ENCODE assay signal across 13 mouse cellular contexts in the genomic region with DNA sequence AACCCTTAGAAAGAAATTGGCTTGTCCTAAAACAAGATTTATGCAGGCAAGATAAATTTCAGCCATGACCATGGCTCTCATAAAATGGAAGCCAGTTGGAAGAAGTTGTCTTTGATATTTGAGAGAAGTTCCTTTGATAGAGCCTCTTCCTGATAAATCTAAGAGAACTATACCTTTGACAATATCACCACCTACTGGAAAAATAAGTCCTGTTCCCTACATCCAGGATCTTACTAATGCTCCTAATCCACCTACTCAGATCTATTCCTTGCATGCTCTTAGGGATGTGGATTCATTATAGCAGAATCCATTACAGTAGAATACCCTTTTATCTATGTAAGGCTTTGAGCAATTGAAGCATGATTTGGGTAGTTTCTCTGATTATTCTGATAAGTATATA.
DNase-seq lines count a peak whose midpoint lies in the region; ATAC-seq and TF ChIP-seq lines count a peak whose summit lies in the region.
"Had no signal": no experiment of that assay in that cellular context is flagged by ENCODE, and none has a peak within 500 bp of the region (broad histone marks: within the 10 kb centered on the region; RNA-seq: fewer than 3 reads in every experiment).

No protein-coding gene starts in this region.

- H3K4me2 ChIP-seq in embryonic facial prominence, embryonic 14.5 days (ENCODE audit: low read depth, low read length): no peak overlapping the region
- no peak overlapping the region for H3K4me2 ChIP-seq in intestine, postnatal 0 days (replicated peaks; ENCODE audit: low read depth)
- no peak overlapping the region for H3K4me2 ChIP-seq in intestine, embryonic 16.5 days (ENCODE audit: low read depth, low read length)
- no peak overlapping the region for H3K4me2 ChIP-seq in midbrain, postnatal 0 days (ENCODE audit: low read depth, low read length, poor library complexity, severe bottlenecking)
- no peak overlapping the region for H3K4me2 ChIP-seq in midbrain, embryonic 13.5 days (replicated peaks)
- no peak overlapping the region for H3K4me2 ChIP-seq in stomach, postnatal 0 days (replicated peaks; ENCODE audit: low read depth)

- H3K9ac ChIP-seq in embryonic facial prominence, embryonic 14.5 days (ENCODE audit: low read depth, low read length): no peak overlapping the region
- H3K9ac ChIP-seq in intestine, postnatal 0 days (ENCODE audit: low read depth, low read length): no peak overlapping the region
- H3K9ac ChIP-seq in intestine, embryonic 16.5 days (ENCODE audit: low read depth, low read length): no peak overlapping the region
- H3K9ac ChIP-seq in midbrain, postnatal 0 days (replicated peaks; ENCODE audit: low read length, poor library complexity, severe bottlenecking): no peak overlapping the region
- H3K9ac ChIP-seq in midbrain, embryonic 13.5 days (replicated peaks): no peak overlapping the region
- H3K9ac ChIP-seq in stomach, postnatal 0 days (ENCODE audit: low read length): no peak overlapping the region

- no peaks in the 10 kb centered on the region for H3K9me3 ChIP-seq in embryonic facial prominence, embryonic 14.5 days (ENCODE audit: control insufficient read depth, low read length)
- no peaks in the 10 kb centered on the region for H3K9me3 ChIP-seq in embryonic facial prominence, embryonic 10.5 days
- H3K9me3 ChIP-seq in intestine, postnatal 0 days (ENCODE audit: control insufficient read depth): no peaks in the 10 kb centered on the region
- H3K9me3 ChIP-seq in intestine, embryonic 16.5 days (ENCODE audit: control insufficient read depth, low read length): no peaks in the 10 kb centered on the region
- no peaks in the 10 kb centered on the region for H3K9me3 ChIP-seq in midbrain, postnatal 0 days (ENCODE audit: low read length)
- no peaks in the 10 kb centered on the region for H3K9me3 ChIP-seq in midbrain, embryonic 13.5 days
- H3K9me3 ChIP-seq in stomach, postnatal 0 days (ENCODE audit: control insufficient read depth, low read length): no peaks in the 10 kb centered on the region

- H3K27me3 ChIP-seq in embryonic facial prominence, embryonic 14.5 days (replicated peaks; ENCODE audit: control insufficient read depth, insufficient read depth, low read length): no peaks in the 10 kb centered on the region
- no peaks in the 10 kb centered on the region for H3K27me3 ChIP-seq in embryonic facial prominence, embryonic 10.5 days (replicated peaks; ENCODE audit: low read depth, poor library complexity, severe bottlenecking)
- H3K27me3 ChIP-seq in intestine, postnatal 0 days (replicated peaks; ENCODE audit: control insufficient read depth, insufficient read depth, low read length): no peaks in the 10 kb centered on the region
- H3K27me3 ChIP-seq in intestine, embryonic 16.5 days (replicated peaks; ENCODE audit: control insufficient read depth, insufficient read depth, low read length): no peaks in the 10 kb centered on the region
- no peaks in the 10 kb centered on the region for H3K27me3 ChIP-seq in midbrain, postnatal 0 days (ENCODE audit: insufficient read depth, low read length)
- H3K27me3 ChIP-seq in midbrain, embryonic 13.5 days: no peaks in the 10 kb centered on the region
- H3K27me3 ChIP-seq in stomach, postnatal 0 days (ENCODE audit: control insufficient read depth, insufficient read depth, low read length): no peaks in the 10 kb centered on the region

- H3K27ac ChIP-seq in embryonic facial prominence, embryonic 14.5 days (replicated peaks; ENCODE audit: low read depth, low read length): no peak overlapping the region
- H3K27ac ChIP-seq in embryonic facial prominence, embryonic 10.5 days (replicated peaks): no peak overlapping the region
- no peak overlapping the region for H3K27ac ChIP-seq in intestine, postnatal 0 days (ENCODE audit: low read depth, low read length)
- H3K27ac ChIP-seq in intestine, embryonic 16.5 days (ENCODE audit: low read length): no peak overlapping the region
- no peak overlapping the region for H3K27ac ChIP-seq in midbrain, postnatal 0 days (ENCODE audit: low read depth, low read length)
- H3K27ac ChIP-seq in midbrain, embryonic 13.5 days: no peak overlapping the region
- H3K27ac ChIP-seq in stomach, postnatal 0 days (replicated peaks): no peak overlapping the region

- DNase-seq in embryonic facial prominence, embryonic 14.5 days (ENCODE audit: low spot score): peak; percentile 2
- DNase-seq in embryonic facial prominence, embryonic 10.5 days (ENCODE audit: low spot score): no peak
- peak; percentile 55 for DNase-seq in midbrain, postnatal 0 days (ENCODE audit: low spot score)
- DNase-seq in stomach, postnatal 0 days (ENCODE audit: low spot score): no peak
- DNase-seq in cerebellum, adult 11 months: no peak
- DNase-seq: B cell, adult 2 months; cerebellum, adult 11-12 months; liver; lung, postnatal 14 days had no signal

- no peak for TF ChIP-seq EP300 in stomach, postnatal 0 days (optimal IDR thresholded peaks at IDR 0.05)

- H3K36me3 ChIP-seq in embryonic facial prominence, embryonic 14.5 days (ENCODE audit: control insufficient read depth, insufficient read depth, low read length): no peaks in the 10 kb centered on the region
- no peaks in the 10 kb centered on the region for H3K36me3 ChIP-seq in embryonic facial prominence, embryonic 10.5 days (replicated peaks)
- no peaks in the 10 kb centered on the region for H3K36me3 ChIP-seq in intestine, postnatal 0 days (ENCODE audit: control insufficient read depth, insufficient read depth)
- H3K36me3 ChIP-seq in intestine, embryonic 16.5 days (ENCODE audit: control insufficient read depth, insufficient read depth, low read length): no peaks in the 10 kb centered on the region
- H3K36me3 ChIP-seq in midbrain, postnatal 0 days (ENCODE audit: insufficient read depth, low read length): no peaks in the 10 kb centered on the region
- H3K36me3 ChIP-seq in midbrain, embryonic 13.5 days: no peaks in the 10 kb centered on the region
- no peaks in the 10 kb centered on the region for H3K36me3 ChIP-seq in stomach, postnatal 0 days (ENCODE audit: control insufficient read depth, insufficient read depth, low read length)

- H3K4me1 ChIP-seq in embryonic facial prominence, embryonic 14.5 days (ENCODE audit: control insufficient read depth, insufficient read depth, low read length): no peaks in the 10 kb centered on the region
- no peaks in the 10 kb centered on the region for H3K4me1 ChIP-seq in embryonic facial prominence, embryonic 10.5 days
- H3K4me1 ChIP-seq in intestine, postnatal 0 days (replicated peaks; ENCODE audit: control insufficient read depth, insufficient read depth, low read length): no peaks in the 10 kb centered on the region
- no peaks in the 10 kb centered on the region for H3K4me1 ChIP-seq in intestine, embryonic 16.5 days (ENCODE audit: control insufficient read depth, insufficient read depth, low read length)
- H3K4me1 ChIP-seq in midbrain, postnatal 0 days (ENCODE audit: insufficient read depth, low read length): no peaks in the 10 kb centered on the region
- H3K4me1 ChIP-seq in midbrain, embryonic 13.5 days (replicated peaks): no peaks in the 10 kb centered on the region
- H3K4me1 ChIP-seq in stomach, postnatal 0 days (replicated peaks; ENCODE audit: control insufficient read depth, insufficient read depth): no peaks in the 10 kb centered on the region

- peak; percentile 34 for TF ChIP-seq CTCF in intestine, postnatal 0 days (IDR thresholded peaks at IDR 0.05; ENCODE audit: low read depth)
- peak; percentile 61 for TF ChIP-seq CTCF in midbrain, postnatal 0 days (IDR thresholded peaks at IDR 0.05)
- peak; percentile 50 for TF ChIP-seq CTCF in stomach, postnatal 0 days (IDR thresholded peaks at IDR 0.05; ENCODE audit: low read depth)

- no peak for ATAC-seq in embryonic facial prominence, embryonic 14.5 days (ENCODE audit: low read depth)
- ATAC-seq in intestine, postnatal 0 days: no peak
- ATAC-seq in intestine, embryonic 16.5 days: no peak
- ATAC-seq in midbrain, postnatal 0 days (ENCODE audit: low FRiP score): no peak
- no peak for ATAC-seq in midbrain, embryonic 13.5 days
- no peak for ATAC-seq in stomach, postnatal 0 days (ENCODE audit: low FRiP score, low TSS enrichment)

- no peak overlapping the region for H3K4me3 ChIP-seq in embryonic facial prominence, embryonic 14.5 days (ENCODE audit: low read depth, low read length)
- H3K4me3 ChIP-seq in embryonic facial prominence, embryonic 10.5 days: no peak overlapping the region
- no peak overlapping the region for H3K4me3 ChIP-seq in intestine, postnatal 0 days (ENCODE audit: low read depth, low read length)
- no peak overlapping the region for H3K4me3 ChIP-seq in intestine, embryonic 16.5 days (ENCODE audit: low read length)
- H3K4me3 ChIP-seq in midbrain, postnatal 0 days (ENCODE audit: low read depth, low read length): no peak overlapping the region
- H3K4me3 ChIP-seq in midbrain, embryonic 13.5 days (replicated peaks): no peak overlapping the region
- no peak overlapping the region for H3K4me3 ChIP-seq in stomach, postnatal 0 days (ENCODE audit: low read depth, low read length)
- H3K4me3 ChIP-seq: erythroblast, embryonic 14.5 days had no signal

Comparison
In these comparisons a context has a peak if more than half of its experiments do, and no peak if none do; other contexts are left out.
1. DNase-seq: peak in embryonic facial prominence, embryonic 14.5 days (single experiment) and midbrain, postnatal 0 days (single experiment); none in embryonic facial prominence, embryonic 10.5 days (single experiment), stomach, postnatal 0 days (single experiment) and cerebellum, adult 11 months (single experiment).
2. Peak in every context shown above with its lines, with median percentiles within 50 percentile points of each other: CTCF ChIP-seq.